Mouse (Mus musculus) left cerebral cortex, postnatal 36 days (tissue): ENCODE measurements around the gene Cldn14. TPM values are rescaled to one million over a fixed set of nuclear protein-coding genes. Genes with fewer than 3 reads are reported as not detected.

Experiments used
- DNase-seq, 2 experiments: peaks; one replicate each; pipeline ENCODE4 v3.0.0; 2021 to 2022; ENCODE audit warnings: low spot score in 2 of 2, mixed read lengths in 1 of 2
- intact Hi-C: fragments of 180-260 bp; cut with DNase I; formaldehyde crosslinking; loops from one replicate; pipeline ENCODE4 v1.15.1; 2025
- total RNA-seq, 2 experiments: library from RNA; stranded (reverse); gene quantifications; 2 replicates each; pipeline ENCODE4 v1.2.3; 2021

The Cldn14 gene
- total RNA-seq, 2 experiments from 2014 or later = 2.0 to 2.5 TPM

- intact Hi-C loops = no loop called here
- DNase-seq = no peak
Measured at GRCm38 (mm10) chr16:93961099-93961646, 47.5 kb downstream of the Cldn14 start.

- no peak for DNase-seq
- intact Hi-C loops = no loop called here
Measured at GRCm38 (mm10) chr16:93960495-93960894, 48.1 kb downstream of the Cldn14 start.

GRCm38 (mm10) chr16:93957402-93957801 lies 51.2 kb downstream of the Cldn14 start:
- intact Hi-C loops = no loop called here
- DNase-seq = no peak

- no peak for DNase-seq
- intact Hi-C loops = no loop called here
Measured at GRCm38 (mm10) chr16:93956986-93957385, 51.7 kb downstream of the Cldn14 start.

- intact Hi-C loops = no loop called here
- DNase-seq = no peak
Measured at GRCm38 (mm10) chr16:93947396-93947795, 61.2 kb downstream of the Cldn14 start.

- intact Hi-C loops = no loop called here
Measured at GRCm38 (mm10) chr16:93944301-93944700, 64.3 kb downstream of the Cldn14 start.

GRCm38 (mm10) chr16:93942796-93943502 lies 65.7 kb downstream of the Cldn14 start:
- intact Hi-C loops = no loop called here
- no peak for DNase-seq

More at GRCm38 (mm10) chr16:93944301-93944700, 64.3 kb downstream of the Cldn14 start:
- DNase-seq = no peak

GRCm38 (mm10) chr16:93941781-93942567 lies 66.7 kb downstream of the Cldn14 start:
- intact Hi-C loops = no loop called here
- DNase-seq = no peak

- intact Hi-C loops = loop anchor here (2.0 kb wide), 1 partner anchor 319 kb away; no protein-coding TSS in a partner anchor
- DNase-seq = no peak
Measured at GRCm38 (mm10) chr16:93939961-93940360, 68.7 kb downstream of the Cldn14 start.

GRCm38 (mm10) chr16:93938400-93938846 lies 70.2 kb downstream of the Cldn14 start:
- intact Hi-C loops = loop anchor here (2.0 kb wide), 1 partner anchor 320 kb away; no protein-coding TSS in a partner anchor
- peak; percentile 42 to 65 for DNase-seq

GRCm38 (mm10) chr16:93935009-93935408 lies 73.6 kb downstream of the Cldn14 start:
- DNase-seq = no peak
- intact Hi-C loops = no loop called here

- DNase-seq = no peak
- intact Hi-C loops = no loop called here
Measured at GRCm38 (mm10) chr16:93934588-93934987, 74.0 kb downstream of the Cldn14 start.

- intact Hi-C loops = no loop called here
- no peak for DNase-seq
Measured at GRCm38 (mm10) chr16:93932185-93933168, 76.2 kb downstream of the Cldn14 start.

- DNase-seq = no peak
- intact Hi-C loops = no loop called here
Measured at GRCm38 (mm10) chr16:93929370-93930032, 79.1 kb downstream of the Cldn14 start.

GRCm38 (mm10) chr16:93925684-93926247 lies 82.9 kb downstream of the Cldn14 start:
- intact Hi-C loops = no loop called here

GRCm38 (mm10) chr16:93923788-93924187 lies 84.8 kb downstream of the Cldn14 start:
- DNase-seq = no peak
- intact Hi-C loops = no loop called here

More at GRCm38 (mm10) chr16:93925684-93926247, 82.9 kb downstream of the Cldn14 start:
- DNase-seq = no peak

- DNase-seq = no peak
- intact Hi-C loops = no loop called here
Measured at GRCm38 (mm10) chr16:93922835-93923389, 85.7 kb downstream of the Cldn14 start.

- DNase-seq = no peak
- intact Hi-C loops = no loop called here
Measured at GRCm38 (mm10) chr16:93920673-93921072, 88.0 kb downstream of the Cldn14 start.
